Mouse (Mus musculus) inflammation-experienced regulatory T-cells, adult 6 months (primary cell): Measurements from ENCODE around the gene Simc1. TPM values are rescaled to one million over a fixed set of nuclear protein-coding genes. Genes with fewer than 3 reads are reported as not detected.

Experiments used
- ATAC-seq: one replicate; pipeline ENCODE4 v1.8.0; 2017
- polyA plus RNA-seq, 3 experiments: library from polyadenylated mRNA; unstranded; fragments of 100-300 nt; shearing (Covaris generic); gene quantifications; one replicate each; pipeline ENCODE4 v1.2.1; 2017

The Simc1 gene
- polyA plus RNA-seq, 3 experiments from 2014 or later, result 4.9 to 10.6 (median 10.0) TPM

GRCm38 (mm10) chr13:54589996-54590951, 86.7 kb downstream of the Simc1 start, which contains the start of the genes Nop16 and Higd2a:
Nop16 (minus strand) TSS chr13:54590090.
Higd2a (plus strand) TSS chr13:54590207.
- peak; percentile 96 for ATAC-seq

DNA sequence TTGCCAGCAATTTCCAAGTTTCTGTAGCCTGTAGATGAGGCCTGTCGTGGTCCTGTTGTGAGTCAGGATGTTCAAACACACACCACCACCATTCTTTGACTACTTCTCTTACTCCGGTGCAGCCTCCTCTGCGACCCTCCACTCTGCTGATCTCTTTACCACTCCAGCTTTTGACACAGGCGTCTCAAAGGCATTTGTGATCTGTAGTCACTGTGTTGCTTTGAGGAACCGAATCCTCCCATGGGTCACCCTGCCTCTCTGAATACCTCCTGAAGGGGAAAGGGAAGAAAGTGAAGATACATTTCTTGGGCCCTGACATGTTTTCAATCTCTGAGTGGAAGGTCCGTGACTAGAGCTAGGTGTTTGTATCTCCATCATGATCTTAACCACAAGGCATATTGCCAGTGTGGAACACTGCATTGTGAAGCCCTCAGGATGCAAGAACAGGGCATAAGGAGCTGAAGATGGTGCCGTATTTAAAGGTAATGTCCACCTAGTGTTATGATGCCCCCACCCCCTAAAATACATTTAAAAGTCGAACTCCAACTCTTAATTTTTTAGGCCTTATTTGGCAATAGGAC, 88.3 kb downstream of the Simc1 start:
- no peak for ATAC-seq

- ATAC-seq, result no peak
Observed at GRCm38 (mm10) chr13:54593617-54594016, 90.0 kb downstream of the Simc1 start.

DNA sequence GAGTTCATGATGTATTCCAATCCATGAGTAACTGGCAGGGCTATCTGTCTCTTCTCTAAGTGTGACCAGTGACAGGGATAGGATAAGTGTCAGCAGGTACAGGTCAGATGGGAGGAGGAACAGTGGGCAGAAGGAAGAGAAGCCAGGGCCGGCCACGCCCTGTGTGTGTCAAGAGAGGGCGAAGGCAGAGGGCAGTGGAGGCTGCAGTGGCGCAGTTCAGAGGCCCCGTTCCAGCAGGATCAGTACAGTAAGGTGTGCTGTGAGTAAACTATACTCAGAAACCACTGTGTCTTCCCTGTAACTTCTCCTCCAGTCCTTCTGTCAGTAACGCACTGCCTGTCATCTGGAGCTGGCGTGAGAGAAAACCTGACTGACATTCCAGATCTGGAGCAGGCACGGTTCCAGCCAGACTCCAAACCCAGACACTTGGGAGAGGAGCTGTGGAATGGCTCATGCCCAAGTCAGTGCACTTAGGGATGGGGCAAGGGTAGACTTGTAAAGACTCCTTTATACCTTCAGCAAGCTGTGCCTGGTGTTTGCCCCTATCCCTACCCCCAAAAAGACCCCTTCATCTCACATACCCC, 92.6 kb downstream of the Simc1 start:
- no peak for ATAC-seq

- ATAC-seq, result no peak
Observed at GRCm38 (mm10) chr13:54596870-54597269, 93.3 kb downstream of the Simc1 start.

- no peak for ATAC-seq
Observed at GRCm38 (mm10) chr13:54598622-54599143, 95.1 kb downstream of the Simc1 start.

Other genes with a start within 250 kb of the Simc1 start
- gene Cplx2, start 132.4 kb upstream of the Simc1 start, polyA plus RNA-seq, result not detected
- 10 to 100 TPM; 26.8 to 33.5 (median 32.7) TPM for gene Thoc3, start 34.9 kb upstream of the Simc1 start, polyA plus RNA-seq
- 10 to 100 TPM; 63.9 to 72.0 (median 71.8) TPM for gene 4833439L19Rik, start 61.7 kb downstream of the Simc1 start, polyA plus RNA-seq
- gene Arl10, start 71.2 kb downstream of the Simc1 start, polyA plus RNA-seq, result 1 to 10 TPM; 4.2 to 9.1 (median 4.2) TPM
- 10 to 100 TPM; 53.6 to 63.9 (median 55.8) TPM for gene Nop16, start 86.3 kb downstream of the Simc1 start, polyA plus RNA-seq
- 100 to 1,000 TPM; 101 to 139 (median 122) TPM for gene Higd2a, start 86.4 kb downstream of the Simc1 start, polyA plus RNA-seq
- 10 to 100 TPM; 10.2 to 13.8 (median 11.3) TPM for gene Cltb, start 107.6 kb downstream of the Simc1 start, polyA plus RNA-seq
- gene Faf2, start 118.0 kb downstream of the Simc1 start, polyA plus RNA-seq, result 10 to 100 TPM; 71.0 to 88.8 (median 87.8) TPM
- gene Rnf44, start 190.1 kb downstream of the Simc1 start, polyA plus RNA-seq, result 10 to 100 TPM; 24.3 to 29.6 (median 28.6) TPM
- not detected for gene Cdhr2, start 197.7 kb downstream of the Simc1 start, polyA plus RNA-seq
- gene Gprin1, start 246.1 kb downstream of the Simc1 start, polyA plus RNA-seq, result not detected